Mouse (Mus musculus) granulocyte monocyte progenitor cell, adult 5-6 weeks (primary cell): ENCODE data around the gene Tap2. TPM values are rescaled to one million over a fixed set of nuclear protein-coding genes. Genes with fewer than 3 reads are reported as not detected.

Source experiments
- ATAC-seq: replicated peaks from 2 replicates; pipeline ENCODE4 v1.8.0; 2016; ENCODE audit warnings: mild to moderate bottlenecking, moderate TSS enrichment, inconsistent platforms; ENCODE audit not compliant: poor library complexity, severe bottlenecking
- total RNA-seq, 2 experiments: library from RNA; stranded (forward) in 1 of 2; stranded (reverse) in 1 of 2; fragments of 200-712, 200-1000 nt in 1 of 2; fragments of >200 nt in 1 of 2; fragmentation: Nextera tagmentation in 1 of 2; gene quantifications; 2 replicates each; pipeline ENCODE4 v1.2.3; 2014 to 2017

Tap2 gene
- total RNA-seq, 2 experiments from 2014 or later = 23.2 to 69.6 TPM

DNA sequence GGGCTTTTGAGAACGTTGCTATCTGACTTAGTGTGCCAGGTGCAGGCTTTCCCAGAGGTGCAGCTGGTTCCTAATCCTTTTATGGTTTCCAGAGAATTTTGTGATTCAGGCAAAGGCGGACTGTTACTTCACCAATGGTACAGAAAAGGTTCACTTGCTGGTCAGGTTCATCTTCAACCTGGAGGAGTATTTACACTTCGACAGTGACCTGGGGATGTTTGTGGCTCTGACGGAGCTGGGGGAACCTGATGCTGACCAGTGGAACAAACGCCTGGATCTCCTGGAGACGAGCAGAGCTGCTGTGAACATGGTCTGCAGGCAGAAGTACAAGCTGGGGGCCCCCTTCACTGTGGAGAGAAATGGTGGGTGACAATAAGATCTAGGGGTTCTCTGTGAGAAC, 37.6 kb downstream of the Tap2 start:
- ATAC-seq = no peak

DNA sequence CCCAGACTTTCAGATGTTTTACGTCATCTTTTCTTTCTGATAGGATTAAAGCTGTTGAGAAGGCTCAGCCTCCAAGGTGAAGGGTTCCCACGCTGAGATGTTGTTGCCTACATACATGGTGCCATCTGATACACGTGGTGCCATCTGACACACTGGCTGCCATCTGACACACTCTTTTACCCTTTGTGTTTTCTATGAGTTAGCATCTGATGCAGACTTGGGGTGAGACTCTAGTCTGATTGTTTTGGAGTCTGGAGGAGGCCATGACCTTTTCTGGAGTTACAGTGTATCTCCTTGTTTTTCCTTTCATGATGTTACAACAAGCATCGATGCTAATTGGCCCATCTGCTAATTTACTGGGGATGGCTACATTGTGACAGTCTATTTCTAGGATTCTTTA, 41.3 kb downstream of the Tap2 start:
- ATAC-seq = no peak

DNA sequence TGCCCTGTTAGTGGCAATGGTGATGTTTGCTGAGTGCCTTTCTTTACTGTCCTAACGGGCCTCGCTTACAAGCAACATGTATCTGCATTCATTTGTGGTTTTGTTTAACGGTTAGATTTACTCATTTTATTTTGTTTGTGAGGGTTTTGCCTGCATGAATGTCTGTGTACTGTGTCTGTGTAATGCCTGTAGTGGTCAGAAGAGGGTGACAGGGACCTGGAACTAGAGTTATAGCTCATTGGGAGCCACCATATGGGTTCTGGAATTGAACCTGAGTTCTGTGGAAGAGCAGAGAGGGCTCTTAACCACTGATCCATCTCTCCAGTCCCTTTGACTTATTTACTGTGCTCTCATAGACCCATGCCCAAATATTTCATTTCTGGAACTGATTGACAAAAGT, 43.7 kb downstream of the Tap2 start:
- ATAC-seq = no peak

DNA sequence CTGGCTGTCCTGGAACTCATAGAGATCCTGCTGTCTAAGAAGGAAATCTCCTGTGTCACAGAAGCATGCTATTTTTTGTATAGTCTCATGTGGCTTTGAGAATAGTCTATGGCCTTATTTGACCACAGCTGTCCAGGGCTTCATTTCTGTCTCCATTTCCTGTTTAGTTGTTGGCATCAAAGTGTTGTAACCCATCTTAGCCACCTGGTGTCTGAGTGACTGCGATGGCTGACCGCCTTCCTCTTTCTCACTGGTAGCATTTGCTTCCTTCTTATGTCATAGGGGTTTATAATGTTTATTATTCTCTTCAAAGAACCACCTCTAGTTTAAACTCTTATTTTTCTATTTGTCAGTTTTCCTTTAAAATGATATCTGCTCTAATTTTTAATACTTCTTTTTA, 45.4 kb downstream of the Tap2 start:
- peak; percentile 93 for ATAC-seq

DNA sequence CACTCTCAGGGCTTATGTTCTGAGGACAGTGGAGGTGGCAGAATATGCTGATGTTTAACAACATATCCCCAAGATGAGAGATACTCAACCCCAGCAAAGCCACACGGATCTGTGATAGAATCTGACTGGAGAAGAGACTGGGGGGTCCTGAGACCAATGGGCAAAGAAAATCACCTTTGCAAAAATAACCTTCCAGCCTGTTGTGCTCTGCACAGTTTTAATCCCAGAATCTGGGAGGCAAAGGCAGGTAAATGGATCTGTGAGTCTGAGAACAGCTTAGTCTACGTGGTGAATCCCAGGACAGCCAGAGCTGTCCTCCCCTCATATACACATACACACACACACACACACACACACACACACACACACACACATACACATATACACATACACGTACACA, 46.0 kb downstream of the Tap2 start:
- no peak for ATAC-seq

DNA sequence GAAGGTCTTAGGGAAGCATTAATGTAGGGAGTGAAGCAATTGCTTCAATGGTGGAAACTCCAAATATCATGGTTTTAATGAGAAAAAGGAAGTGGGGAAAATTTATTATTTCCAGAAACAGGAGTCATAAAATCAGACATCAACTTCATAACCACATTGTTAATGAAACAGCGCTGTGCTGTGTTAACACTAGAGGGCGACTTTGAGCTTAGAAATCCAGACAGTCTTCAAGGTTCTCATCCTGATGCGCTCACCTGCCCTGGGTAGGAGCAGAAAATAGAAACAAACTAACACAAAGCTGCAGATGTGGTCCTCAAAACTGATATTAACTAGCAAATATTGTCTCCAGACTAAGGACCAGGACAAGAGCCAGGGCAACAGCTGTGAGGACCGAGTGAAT, 46.6 kb downstream of the Tap2 start:
- 0 out of 2 replicates have a peak, but pooled peaks have one; percentile 50 for ATAC-seq

DNA sequence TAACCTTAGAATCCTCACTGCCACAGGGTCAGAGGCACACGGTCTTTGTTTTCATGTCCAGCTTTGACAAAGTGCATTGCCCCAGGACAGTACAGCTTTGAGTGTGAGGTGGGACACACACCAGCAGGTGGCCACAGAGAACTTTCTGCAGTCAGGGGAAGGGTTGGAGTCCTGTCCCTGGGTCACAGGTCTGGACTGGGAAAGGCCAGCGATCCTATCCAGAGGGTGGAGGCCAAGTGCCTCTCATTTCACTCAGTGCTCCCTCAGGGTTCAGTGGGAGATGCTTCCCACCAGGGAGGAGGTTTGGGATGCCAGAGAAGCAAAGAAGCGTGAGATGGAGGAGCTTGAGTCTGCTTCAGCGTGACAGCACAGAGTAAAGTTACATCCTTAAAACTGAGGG, 48.3 kb downstream of the Tap2 start:
- no peak for ATAC-seq

DNA sequence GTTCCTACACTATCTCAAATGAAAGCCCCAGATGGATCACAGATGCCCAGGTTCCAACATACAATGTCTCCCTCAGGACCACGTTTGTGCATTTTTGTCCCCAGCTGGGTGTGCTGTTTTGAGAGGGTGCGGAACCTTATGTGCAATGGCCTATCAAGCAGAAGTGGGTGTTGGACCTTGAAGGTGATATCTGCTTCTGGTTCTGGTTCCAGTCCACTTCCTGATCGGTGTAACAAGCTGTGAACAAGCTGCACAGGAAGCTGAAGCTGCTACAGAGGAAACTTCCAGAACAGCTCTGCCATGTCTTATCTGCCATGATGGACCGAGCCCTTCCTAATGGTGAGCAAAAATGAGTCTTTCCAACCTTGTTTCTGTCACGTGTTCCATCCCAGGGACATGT, 53.2 kb downstream of the Tap2 start:
- ATAC-seq = no peak

DNA sequence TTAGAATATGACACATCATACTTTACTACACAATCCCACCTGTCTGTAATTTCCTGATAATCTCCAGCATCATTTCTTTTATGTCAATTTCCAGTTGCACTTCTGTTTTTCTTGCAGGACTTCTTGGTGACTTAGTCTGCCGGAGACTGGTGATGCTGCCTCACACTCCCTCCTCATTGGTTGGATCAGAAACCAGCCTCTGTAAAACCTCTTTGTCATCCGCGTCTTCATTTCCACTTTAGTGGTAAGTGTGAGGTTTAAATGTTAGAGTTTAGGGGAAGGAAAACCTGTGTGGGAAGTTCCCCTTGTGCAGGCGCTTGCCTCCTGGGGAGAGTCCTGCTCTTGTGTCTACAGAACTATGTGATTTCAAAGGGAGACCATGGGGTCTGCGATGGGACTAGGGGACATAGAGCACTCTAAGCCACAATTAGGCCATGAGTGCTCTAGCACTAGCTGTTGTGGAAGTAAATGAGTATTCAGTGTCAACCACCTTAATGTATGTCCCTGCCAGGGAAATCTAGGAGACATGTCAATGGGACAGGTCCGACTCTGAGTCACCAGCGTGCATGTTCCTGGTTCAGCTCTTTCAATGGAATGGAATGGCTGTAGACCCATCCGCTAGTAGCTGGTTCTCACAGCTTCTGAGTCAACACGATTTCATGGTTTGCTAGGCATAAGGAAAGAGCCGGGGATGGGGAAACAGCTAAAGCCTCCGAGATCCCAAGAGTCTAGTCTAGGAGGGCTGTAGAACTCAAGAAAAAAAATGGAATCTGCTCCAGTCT, 54.5 kb downstream of the Tap2 start, which contains the start of gene H2-Ab1:
H2-Ab1 (plus strand) TSS at position 96 of the 782 bp plus-strand sequence.
- peak; percentile 96 for ATAC-seq

DNA sequence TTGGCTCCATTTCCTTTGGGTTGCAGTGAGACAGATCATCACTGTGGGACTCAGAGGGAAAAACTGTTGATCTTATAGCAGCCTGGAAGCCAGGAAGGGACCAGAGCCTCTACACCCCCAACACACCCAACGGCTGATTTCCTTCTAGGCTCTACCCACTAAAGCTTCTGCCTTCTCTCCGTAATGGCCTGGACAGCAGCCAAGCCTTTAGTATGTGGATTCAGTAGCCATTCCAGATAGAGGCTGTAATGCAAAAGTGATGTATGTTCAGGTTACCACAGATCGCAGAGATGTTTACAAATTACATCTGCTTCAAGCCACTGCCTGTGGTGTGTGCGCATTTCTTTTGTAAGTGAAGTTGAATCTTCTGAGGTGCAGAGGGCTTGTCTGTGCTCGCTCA, 57.2 kb downstream of the Tap2 start:
- ATAC-seq = no peak

DNA sequence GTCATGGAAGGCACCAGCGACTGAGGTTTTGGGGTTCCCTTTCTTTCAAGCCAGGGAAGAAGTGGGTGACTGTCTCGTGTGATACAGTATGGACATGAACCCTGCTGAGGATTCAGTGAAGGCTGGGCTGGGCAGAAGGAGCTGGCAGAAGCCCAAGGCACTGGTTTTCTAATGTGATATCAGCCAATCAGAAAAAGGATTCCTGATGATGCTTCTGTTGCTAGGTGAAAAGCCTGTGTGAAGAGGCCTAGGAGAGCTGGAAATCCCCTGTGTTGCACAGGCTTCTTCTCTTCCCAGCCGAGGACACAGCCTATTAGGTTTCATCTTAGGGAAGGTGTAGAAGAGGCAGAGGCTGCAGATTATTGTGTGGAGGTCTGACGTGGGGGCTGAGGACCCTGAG, 58.2 kb downstream of the Tap2 start:
- ATAC-seq = peak; percentile 26

DNA sequence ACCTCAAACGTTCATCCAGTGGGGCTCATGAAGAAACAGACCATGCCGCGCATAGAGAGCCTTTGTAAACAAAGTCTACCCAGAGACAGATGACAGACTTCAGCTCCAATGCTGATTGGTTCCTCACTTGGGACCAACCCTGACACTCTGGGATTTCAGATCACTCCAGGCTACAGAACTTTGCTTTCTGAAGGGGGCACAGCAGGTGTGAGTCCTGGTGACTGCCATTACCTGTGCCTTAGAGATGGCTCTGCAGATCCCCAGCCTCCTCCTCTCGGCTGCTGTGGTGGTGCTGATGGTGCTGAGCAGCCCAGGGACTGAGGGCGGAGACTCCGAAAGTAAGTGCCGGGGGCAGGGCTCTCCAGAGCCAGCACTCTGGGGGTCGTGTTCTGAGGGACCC, 59.7 kb downstream of the Tap2 start:
- peak; percentile 76 for ATAC-seq

DNA sequence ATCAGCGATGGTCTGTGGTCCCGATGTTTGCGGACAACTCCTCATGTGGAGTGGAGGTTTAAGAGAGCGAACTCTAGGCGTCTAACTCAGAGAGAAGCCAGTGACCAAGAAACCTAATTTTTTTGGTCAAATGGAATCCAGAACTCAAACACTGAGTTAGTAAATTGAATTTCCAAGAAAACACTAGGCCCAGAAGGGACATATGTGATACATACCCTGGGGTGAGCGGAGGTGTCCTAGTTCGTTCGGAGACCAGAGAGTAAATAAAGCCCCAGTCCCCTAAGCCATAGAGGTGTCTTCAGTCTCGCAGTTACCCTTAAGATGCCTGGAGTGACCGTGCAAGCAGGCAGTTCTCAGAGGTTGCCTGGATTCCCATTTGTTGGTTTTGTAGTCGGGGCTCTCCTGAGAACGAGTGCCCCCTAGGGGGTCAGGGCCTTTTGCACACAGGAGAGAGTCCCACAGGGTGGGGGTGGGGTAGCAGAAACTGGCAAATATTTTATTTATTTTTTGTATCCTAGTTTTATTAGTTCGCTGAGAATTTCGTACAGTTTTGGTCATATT, 60.6 kb downstream of the Tap2 start:
- ATAC-seq = 0 out of 2 replicates have a peak, but pooled peaks have one; percentile 24

DNA sequence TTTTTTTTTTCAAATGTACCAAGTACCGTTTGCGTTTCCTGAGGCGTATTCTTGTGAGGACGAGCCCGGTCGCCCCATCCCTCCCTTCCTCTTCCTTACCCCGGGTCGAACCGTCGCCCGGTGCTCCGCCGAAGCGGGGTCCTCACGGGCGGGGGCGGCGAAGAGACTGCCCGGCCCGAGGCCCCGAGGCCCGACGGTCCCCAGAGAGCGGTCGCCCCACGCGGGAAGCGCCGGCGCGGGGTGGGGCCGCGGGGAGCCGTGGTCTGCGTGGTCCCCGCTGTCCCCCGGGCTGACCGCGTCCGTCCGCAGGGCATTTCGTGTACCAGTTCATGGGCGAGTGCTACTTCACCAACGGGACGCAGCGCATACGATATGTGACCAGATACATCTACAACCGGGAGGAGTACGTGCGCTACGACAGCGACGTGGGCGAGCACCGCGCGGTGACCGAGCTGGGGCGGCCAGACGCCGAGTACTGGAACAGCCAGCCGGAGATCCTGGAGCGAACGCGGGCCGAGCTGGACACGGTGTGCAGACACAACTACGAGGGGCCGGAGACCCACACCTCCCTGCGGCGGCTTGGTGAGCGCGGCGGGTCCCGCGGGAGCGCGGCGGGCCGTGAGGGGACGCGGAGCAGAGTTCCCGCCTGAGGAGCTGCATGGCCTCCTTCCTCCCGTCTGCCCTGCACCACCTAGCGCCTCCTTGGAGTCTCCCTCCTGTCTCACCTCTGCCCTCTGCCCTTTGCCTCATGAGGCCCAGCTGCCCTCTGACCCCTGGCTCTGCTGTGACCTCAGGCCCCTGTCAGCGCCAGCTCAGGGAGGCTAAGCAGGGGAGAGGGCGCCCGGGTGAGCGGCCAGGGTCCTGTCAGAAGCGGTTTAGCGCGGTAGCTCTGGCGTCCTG, 61.4 kb downstream of the Tap2 start:
- peak; percentile 20 for ATAC-seq

Other genes with a start within 250 kb of the Tap2 start
- gene Vps52, start 247.7 kb upstream of the Tap2 start, total RNA-seq (2014; fragmentation: Nextera tagmentation) = 38.4 and 39.2 TPM in 2 replicates
- 18.6 and 19.2 TPM in 2 replicates for gene Vps52, start 247.7 kb upstream of the Tap2 start, total RNA-seq (2017)
- gene Rps18, start 247.5 kb upstream of the Tap2 start, total RNA-seq (2014; fragmentation: Nextera tagmentation) = 4,404 and 5,660 TPM in 2 replicates
- gene Rps18, start 247.5 kb upstream of the Tap2 start, total RNA-seq (2017) = 1,485 and 1,727 TPM in 2 replicates
- gene H2-K1, start 203.2 kb upstream of the Tap2 start, total RNA-seq (2014; fragmentation: Nextera tagmentation) = 1,023 and 1,149 TPM in 2 replicates
- gene H2-K1, start 203.2 kb upstream of the Tap2 start, total RNA-seq (2017) = 564 and 822 TPM in 2 replicates
- 14.5 and 19.8 TPM in 2 replicates for gene Ring1, start 178.8 kb upstream of the Tap2 start, total RNA-seq (2014; fragmentation: Nextera tagmentation)
- gene Ring1, start 178.8 kb upstream of the Tap2 start, total RNA-seq (2017) = 9.9 and 14.0 TPM in 2 replicates
- gene H2-Ke6, start 175.5 kb upstream of the Tap2 start, total RNA-seq (2014; fragmentation: Nextera tagmentation) = 35.4 and 67.3 TPM in 2 replicates
- gene H2-Ke6, start 175.5 kb upstream of the Tap2 start, total RNA-seq (2017) = 27.1 and 30.1 TPM in 2 replicates
- gene Slc39a7, start 171.8 kb upstream of the Tap2 start, total RNA-seq (2014; fragmentation: Nextera tagmentation) = 41.0 and 56.8 TPM in 2 replicates
- gene Slc39a7, start 171.8 kb upstream of the Tap2 start, total RNA-seq (2017) = 99.8 and 103 TPM in 2 replicates
- gene Rxrb, start 171.7 kb upstream of the Tap2 start, total RNA-seq (2014; fragmentation: Nextera tagmentation) = 51.0 and 55.4 TPM in 2 replicates
- gene Rxrb, start 171.7 kb upstream of the Tap2 start, total RNA-seq (2017) = 40.5 and 47.2 TPM in 2 replicates
- gene Col11a2, start 164.1 kb upstream of the Tap2 start, total RNA-seq (2014; fragmentation: Nextera tagmentation) = 2.1 and 3.4 TPM in 2 replicates
- 1.2 and 3.4 TPM in 2 replicates for gene Col11a2, start 164.1 kb upstream of the Tap2 start, total RNA-seq (2017)
- 6.4 and 15.0 TPM in 2 replicates for gene H2-Oa, start 111.2 kb upstream of the Tap2 start, total RNA-seq (2014; fragmentation: Nextera tagmentation)
- gene H2-Oa, start 111.2 kb upstream of the Tap2 start, total RNA-seq (2017) = 1.7 and 7.6 TPM in 2 replicates
- 97.2 and 116 TPM in 2 replicates for gene H2-DMa, start 84.0 kb upstream of the Tap2 start, total RNA-seq (2014; fragmentation: Nextera tagmentation)
- gene H2-DMa, start 84.0 kb upstream of the Tap2 start, total RNA-seq (2017) = 40.2 and 41.8 TPM in 2 replicates
- gene Brd2, start 80.9 kb upstream of the Tap2 start, total RNA-seq (2014; fragmentation: Nextera tagmentation) = 165 and 218 TPM in 2 replicates
- gene Brd2, start 80.9 kb upstream of the Tap2 start, total RNA-seq (2017) = 273 and 284 TPM in 2 replicates
- gene H2-DMb2, start 60.2 kb upstream of the Tap2 start, total RNA-seq (2014; fragmentation: Nextera tagmentation) = 3.2 and 3.6 TPM in 2 replicates
- gene H2-DMb2, start 60.2 kb upstream of the Tap2 start, total RNA-seq (2017) = 3.8 and 7.1 TPM in 2 replicates
- gene H2-DMb1, start 50.5 kb upstream of the Tap2 start, total RNA-seq (2014; fragmentation: Nextera tagmentation) = 55.3 and 56.9 TPM in 2 replicates
- gene H2-DMb1, start 50.5 kb upstream of the Tap2 start, total RNA-seq (2017) = 47.9 and 48.5 TPM in 2 replicates
- gene Tap1, start 16.0 kb upstream of the Tap2 start, total RNA-seq (2014; fragmentation: Nextera tagmentation) = 45.4 and 60.7 TPM in 2 replicates
- 81.6 and 89.7 TPM in 2 replicates for gene Tap1, start 16.0 kb upstream of the Tap2 start, total RNA-seq (2017)
- gene Psmb9, start 15.8 kb upstream of the Tap2 start, total RNA-seq (2014; fragmentation: Nextera tagmentation) = 144 and 147 TPM in 2 replicates
- gene Psmb9, start 15.8 kb upstream of the Tap2 start, total RNA-seq (2017) = 103 and 141 TPM in 2 replicates
- 391 and 417 TPM in 2 replicates for gene Psmb8, start 5.8 kb upstream of the Tap2 start, total RNA-seq (2014; fragmentation: Nextera tagmentation)
- 462 and 464 TPM in 2 replicates for gene Psmb8, start 5.8 kb upstream of the Tap2 start, total RNA-seq (2017)
- 8.3 and 13.9 TPM in 2 replicates for gene H2-Ob, start 35.4 kb downstream of the Tap2 start, total RNA-seq (2014; fragmentation: Nextera tagmentation)
- 2.1 and 2.3 TPM in 2 replicates for gene H2-Ob, start 35.4 kb downstream of the Tap2 start, total RNA-seq (2017)
- 15.3 and 35.8 TPM in 2 replicates for gene H2-Ab1, start 54.2 kb downstream of the Tap2 start, total RNA-seq (2014; fragmentation: Nextera tagmentation)
- 32.7 and 40.7 TPM in 2 replicates for gene H2-Ab1, start 54.2 kb downstream of the Tap2 start, total RNA-seq (2017)
- 2.4 and 6.9 TPM in 2 replicates for gene H2-Aa, start 84.3 kb downstream of the Tap2 start, total RNA-seq (2014; fragmentation: Nextera tagmentation)
- 2.4 and 4.8 TPM in 2 replicates for gene H2-Aa, start 84.3 kb downstream of the Tap2 start, total RNA-seq (2017)
- gene H2-Eb1, start 102.3 kb downstream of the Tap2 start, total RNA-seq (2014; fragmentation: Nextera tagmentation) = not detected in 2 replicates
- 2.6 TPM in 2 replicates for gene H2-Eb1, start 102.3 kb downstream of the Tap2 start, total RNA-seq (2017)
- gene H2-Eb2, start 122.1 kb downstream of the Tap2 start, total RNA-seq (2014; fragmentation: Nextera tagmentation) = not detected in 2 replicates
- gene H2-Eb2, start 122.1 kb downstream of the Tap2 start, total RNA-seq (2017) = not detected in 2 replicates
- gene Btnl2, start 151.3 kb downstream of the Tap2 start, total RNA-seq (2014; fragmentation: Nextera tagmentation) = not detected in 2 replicates
- not detected in 2 replicates for gene Btnl2, start 151.3 kb downstream of the Tap2 start, total RNA-seq (2017)
- not detected in 2 replicates for gene Btnl1, start 173.6 kb downstream of the Tap2 start, total RNA-seq (2014; fragmentation: Nextera tagmentation)
- not detected in 2 replicates for gene Btnl1, start 173.6 kb downstream of the Tap2 start, total RNA-seq (2017)
- not detected in 2 replicates for gene BC051142, start 195.3 kb downstream of the Tap2 start, total RNA-seq (2014; fragmentation: Nextera tagmentation)
- gene BC051142, start 195.3 kb downstream of the Tap2 start, total RNA-seq (2017) = 0.21 TPM in 1 of 2 replicates, not detected in the other